Mouse (Mus musculus): ENCODE results near the gene Nkx6-1. TPM values are rescaled to one million over a fixed set of nuclear protein-coding genes. Genes with fewer than 3 reads are reported as not detected.

The Nkx6-1 gene
- polyA plus RNA-seq, 1 experiment from 2014 or later = 6.2 TPM

DNA sequence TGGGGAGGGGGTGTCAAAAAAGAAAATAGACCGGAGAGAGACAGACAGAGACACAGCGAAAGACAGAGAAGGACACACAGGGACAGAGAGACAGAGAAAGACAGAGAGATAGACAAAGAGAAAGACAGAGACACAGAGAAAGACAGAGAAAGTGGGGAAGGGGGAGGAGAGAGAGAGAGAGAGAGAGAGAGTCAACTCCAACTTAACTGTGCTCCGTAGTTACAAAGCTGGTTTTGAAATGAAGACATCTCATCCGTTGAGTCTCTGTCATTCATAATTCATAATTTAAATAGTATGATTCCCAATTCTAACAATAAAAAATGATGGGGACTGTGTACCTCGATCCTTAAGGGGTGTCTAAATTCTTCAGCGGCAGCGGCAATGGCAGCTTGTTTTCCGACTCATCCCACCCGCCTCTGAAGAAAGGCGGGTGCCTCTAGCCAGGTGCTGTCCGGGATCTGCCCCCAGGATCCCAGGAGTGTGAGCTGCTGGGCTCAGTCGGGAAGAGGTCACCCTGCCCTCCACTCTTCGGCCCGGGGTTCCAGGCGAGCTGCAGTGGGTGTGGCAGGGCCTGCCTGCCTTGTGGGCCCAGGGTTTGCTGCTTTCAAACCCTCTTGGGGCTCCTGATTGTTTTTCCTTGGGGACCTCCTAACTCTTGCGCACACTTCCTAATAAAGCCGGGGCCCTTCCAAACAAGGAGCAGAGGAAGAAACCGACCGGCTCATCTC, 2.6 kb upstream of the Nkx6-1 start:
- WGBS = 2% methylated on average over 19 of the region's 19 CpGs
- Histone ChIP-seq H3K4me3 (no peak overlapping the region), H3K9ac (no peak overlapping the region), H3K4me2 (no peak overlapping the region), H3K4me1 (replicated peaks) (peaks cover 19% of the 10 kb centered on the region), H3K27ac (replicated peaks) (no peak overlapping the region), H3K27me3 (peaks cover 52% of the 10 kb centered on the region), H3K36me3 (no peaks in the 10 kb centered on the region), H3K9me3 (no peaks in the 10 kb centered on the region)
- ATAC-seq (ENCODE audit: low FRiP score, low read depth) = no peak

DNA sequence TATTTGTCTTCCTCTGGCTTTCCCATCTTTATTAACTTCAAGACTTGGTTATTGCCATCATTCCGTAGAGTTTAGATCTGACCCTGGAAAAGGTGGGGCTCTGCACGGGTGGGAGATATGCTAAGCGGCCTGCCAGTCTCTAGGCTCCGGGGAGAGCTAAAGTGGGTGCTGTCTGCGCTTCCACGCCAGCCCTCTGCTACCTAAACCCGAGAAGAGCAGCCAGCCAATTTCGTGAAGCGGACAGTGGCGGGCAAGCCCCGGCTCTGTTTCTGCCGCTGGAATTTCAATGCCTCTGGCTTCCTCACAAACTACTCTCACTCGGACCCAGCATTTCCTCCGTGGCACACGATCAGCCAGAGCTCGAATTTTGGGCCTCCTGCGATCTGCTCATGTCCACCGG, 1.9 kb upstream of the Nkx6-1 start:
- Histone ChIP-seq H3K27me3 (peaks cover 57% of the 10 kb centered on the region), H3K4me1 (replicated peaks) (peaks cover 19% of the 10 kb centered on the region), H3K4me2 (no peak overlapping the region), H3K36me3 (no peaks in the 10 kb centered on the region), H3K4me3 (no peak overlapping the region), H3K9ac (no peak overlapping the region), H3K27ac (replicated peaks) (no peak overlapping the region), H3K9me3 (no peaks in the 10 kb centered on the region)
- WGBS = under 1% methylated on average over 18 of the region's 18 CpGs
- ATAC-seq (ENCODE audit: low FRiP score, low read depth) = no peak

DNA sequence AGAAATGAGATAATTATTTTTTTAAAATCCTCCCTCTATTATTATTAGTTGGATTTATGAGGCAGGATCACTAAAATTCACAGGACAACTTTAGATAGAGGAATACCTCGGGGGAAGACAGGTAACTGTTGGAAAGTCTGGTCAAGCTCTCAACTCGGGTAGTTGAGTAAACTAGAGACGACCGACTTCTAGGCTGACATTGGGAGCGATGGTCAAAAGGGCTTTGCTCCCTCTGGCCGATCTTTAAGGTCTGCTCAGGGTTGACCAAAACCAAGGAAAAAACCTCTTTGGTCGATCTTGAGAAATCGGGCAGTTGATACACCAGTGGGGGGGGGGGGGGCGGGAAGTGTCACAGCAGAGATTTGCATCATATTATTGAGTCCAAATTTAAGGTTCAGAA, 1.3 kb upstream of the Nkx6-1 start:
- no peak overlapping the region for H3K27ac ChIP-seq (replicated peaks)
- 4% methylated on average over 9 of the region's 9 CpGs for WGBS
- peaks cover 54% of the 10 kb centered on the region for H3K27me3 ChIP-seq
- ATAC-seq (ENCODE audit: low FRiP score, low read depth) = no peak
- no peaks in the 10 kb centered on the region for H3K36me3 ChIP-seq
- H3K9ac ChIP-seq = no peak overlapping the region
- H3K4me1 ChIP-seq (replicated peaks) = peaks cover 19% of the 10 kb centered on the region
- H3K9me3 ChIP-seq = no peaks in the 10 kb centered on the region
- H3K4me3 ChIP-seq = no peak overlapping the region
- no peak overlapping the region for H3K4me2 ChIP-seq

DNA sequence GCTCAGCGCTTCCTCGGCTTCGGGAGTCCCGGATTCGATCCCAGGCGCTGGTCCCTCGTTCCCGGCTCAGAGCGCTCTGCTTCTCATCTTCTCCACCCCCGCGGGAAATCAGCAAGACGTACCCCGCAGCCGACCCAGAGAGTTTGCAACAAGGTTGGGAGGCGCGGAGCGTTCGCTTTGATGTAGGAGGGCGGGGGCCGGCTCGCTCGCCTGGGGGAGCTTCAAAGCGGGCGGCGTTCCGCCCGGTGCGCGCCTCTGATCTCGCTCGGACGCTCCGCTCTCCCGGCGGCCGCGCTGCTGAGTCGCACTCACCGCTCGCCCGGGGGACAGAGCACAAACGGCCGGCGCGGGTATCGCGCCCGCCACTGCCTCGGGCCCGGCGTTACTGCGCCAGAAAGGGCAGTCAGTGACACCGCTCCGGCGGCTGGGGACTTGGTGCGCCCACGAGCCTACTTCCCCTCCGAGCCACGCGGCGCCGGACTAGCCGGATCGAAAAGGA, 324 bp downstream of the Nkx6-1 start:
- no peak for ATAC-seq (ENCODE audit: low FRiP score, low read depth)
- peak overlapping the region; percentile 52 for H3K4me2 ChIP-seq
- H3K27ac ChIP-seq (replicated peaks) = peak overlapping the region; percentile 67
- WGBS = under 1% methylated on average over 64 of the region's 64 CpGs
- H3K4me3 ChIP-seq = peak overlapping the region; percentile 38
- peak overlapping the region; percentile 28 for H3K9ac ChIP-seq
- H3K4me1 ChIP-seq (replicated peaks) = peaks cover 20% of the 10 kb centered on the region
- H3K36me3 ChIP-seq = no peaks in the 10 kb centered on the region
- H3K27me3 ChIP-seq = peaks cover 50% of the 10 kb centered on the region
- no peaks in the 10 kb centered on the region for H3K9me3 ChIP-seq

DNA sequence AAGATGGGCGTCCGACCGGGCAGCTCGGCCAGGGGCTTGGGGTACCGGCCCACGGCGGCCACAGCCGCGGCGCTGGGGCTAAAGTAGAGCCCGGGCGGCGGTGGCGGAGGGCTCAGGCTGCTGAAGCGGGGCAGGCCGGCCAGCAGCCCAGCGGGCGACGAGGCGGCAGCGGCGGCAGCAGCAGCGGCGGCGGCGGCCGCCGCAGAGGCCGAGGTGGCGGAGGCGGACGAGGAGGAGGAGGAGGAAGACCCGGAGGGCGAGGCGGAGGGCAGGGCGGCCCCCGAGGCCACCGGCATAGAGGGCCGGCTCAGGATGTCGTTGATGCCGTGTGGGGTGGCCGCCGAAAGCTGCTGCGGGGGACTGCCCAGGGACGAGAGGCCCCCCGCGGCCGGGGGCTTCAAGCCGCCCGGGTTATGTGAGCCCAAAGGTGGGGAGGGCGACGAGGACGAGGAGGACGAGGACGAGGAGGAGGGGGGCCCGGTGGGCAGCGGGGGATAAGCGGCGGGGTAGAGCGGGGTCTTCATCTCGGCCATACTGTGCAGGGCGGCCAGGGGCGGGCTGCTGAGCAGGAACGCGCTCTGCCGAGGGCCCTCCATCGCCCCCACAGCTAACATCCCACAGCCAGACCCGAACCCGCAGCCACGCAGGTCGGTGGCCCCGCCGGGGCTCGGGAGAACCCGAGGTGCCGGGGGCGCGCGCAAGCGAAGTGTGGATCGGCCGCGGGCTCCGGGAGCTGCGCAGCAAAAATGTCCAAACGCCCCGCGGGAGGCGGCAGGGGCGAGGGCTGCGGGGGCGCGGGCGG, 974 bp downstream of the Nkx6-1 start:
- Histone ChIP-seq H3K4me1 (replicated peaks) (peaks cover 23% of the 10 kb centered on the region), H3K4me3 (peak overlapping the region; percentile 38), H3K27me3 (peaks cover 52% of the 10 kb centered on the region), H3K9me3 (no peaks in the 10 kb centered on the region), H3K9ac (peak overlapping the region; percentile 28), H3K36me3 (no peaks in the 10 kb centered on the region), H3K27ac (replicated peaks) (peak overlapping the region; percentile 67), H3K4me2 (peak overlapping the region; percentile 52)
- ATAC-seq (ENCODE audit: low FRiP score, low read depth) = no peak
- WGBS = under 1% methylated on average over 75 of the region's 94 CpGs

DNA sequence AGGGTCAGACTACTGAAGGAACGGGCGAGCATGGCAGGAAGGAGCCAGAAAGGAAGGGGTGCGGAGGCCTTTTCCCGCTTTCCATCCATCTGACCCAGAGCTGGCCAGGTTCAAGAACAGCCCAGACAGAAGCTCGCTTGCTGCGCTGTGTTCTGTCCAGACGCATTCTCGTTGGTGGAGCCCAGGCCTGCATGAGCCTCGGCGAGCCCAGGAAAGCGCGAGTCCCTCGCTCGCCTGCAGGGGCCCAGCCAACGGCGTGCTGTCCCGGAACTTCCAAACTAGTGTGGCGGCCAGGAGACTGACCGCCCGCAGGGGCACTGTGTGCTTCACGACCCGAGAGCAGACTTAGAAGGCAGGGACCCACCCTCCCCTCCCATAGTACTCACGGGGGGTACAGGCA, 1.6 kb downstream of the Nkx6-1 start:
- peak overlapping the region; percentile 38 for H3K4me3 ChIP-seq
- peak overlapping the region; percentile 52 for H3K4me2 ChIP-seq
- peaks cover 23% of the 10 kb centered on the region for H3K4me1 ChIP-seq (replicated peaks)
- peaks cover 50% of the 10 kb centered on the region for H3K27me3 ChIP-seq
- no peaks in the 10 kb centered on the region for H3K9me3 ChIP-seq
- 0 out of 2 replicates have a peak overlapping the region, but pooled peaks have one; percentile 12 for H3K27ac ChIP-seq (replicated peaks)
- ATAC-seq (ENCODE audit: low FRiP score, low read depth) = 0 out of 2 replicates have a peak, but pooled peaks have one; percentile 4
- H3K9ac ChIP-seq = no peak overlapping the region; the same call in 1 of the 2 replicates
- WGBS = under 1% methylated on average over 23 of the region's 23 CpGs
- H3K36me3 ChIP-seq = no peaks in the 10 kb centered on the region

DNA sequence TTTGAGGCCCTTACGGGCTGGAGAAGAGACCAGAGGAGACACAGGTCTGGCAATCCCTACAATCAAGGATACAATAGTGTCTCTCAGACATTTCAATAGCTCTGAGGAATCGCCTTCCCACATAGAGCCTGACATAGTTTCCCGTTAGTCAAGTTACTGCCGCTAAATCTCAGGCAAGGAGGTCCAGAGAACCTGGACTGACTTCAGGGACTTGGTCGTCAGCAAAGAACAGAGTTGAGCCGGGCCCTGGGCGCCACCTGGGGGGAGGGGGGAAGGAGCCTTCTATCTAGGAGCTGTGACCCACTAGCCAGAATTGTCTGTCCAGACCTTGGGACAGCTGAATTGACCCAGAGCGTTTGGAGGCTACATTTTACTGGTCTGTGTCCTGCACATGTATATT, 2.3 kb downstream of the Nkx6-1 start:
- no peak overlapping the region for H3K27ac ChIP-seq (replicated peaks)
- H3K9ac ChIP-seq = 0 out of 2 replicates have a peak overlapping the region, but pooled peaks have one; percentile 4
- H3K4me1 ChIP-seq (replicated peaks) = peaks cover 23% of the 10 kb centered on the region
- no peaks in the 10 kb centered on the region for H3K9me3 ChIP-seq
- 2% methylated on average over 8 of the region's 8 CpGs for WGBS
- peaks cover 48% of the 10 kb centered on the region for H3K27me3 ChIP-seq
- H3K4me3 ChIP-seq = peak overlapping the region; percentile 38
- no peaks in the 10 kb centered on the region for H3K36me3 ChIP-seq
- H3K4me2 ChIP-seq = peak overlapping the region; percentile 52
- no peak for ATAC-seq (ENCODE audit: low FRiP score, low read depth)

DNA sequence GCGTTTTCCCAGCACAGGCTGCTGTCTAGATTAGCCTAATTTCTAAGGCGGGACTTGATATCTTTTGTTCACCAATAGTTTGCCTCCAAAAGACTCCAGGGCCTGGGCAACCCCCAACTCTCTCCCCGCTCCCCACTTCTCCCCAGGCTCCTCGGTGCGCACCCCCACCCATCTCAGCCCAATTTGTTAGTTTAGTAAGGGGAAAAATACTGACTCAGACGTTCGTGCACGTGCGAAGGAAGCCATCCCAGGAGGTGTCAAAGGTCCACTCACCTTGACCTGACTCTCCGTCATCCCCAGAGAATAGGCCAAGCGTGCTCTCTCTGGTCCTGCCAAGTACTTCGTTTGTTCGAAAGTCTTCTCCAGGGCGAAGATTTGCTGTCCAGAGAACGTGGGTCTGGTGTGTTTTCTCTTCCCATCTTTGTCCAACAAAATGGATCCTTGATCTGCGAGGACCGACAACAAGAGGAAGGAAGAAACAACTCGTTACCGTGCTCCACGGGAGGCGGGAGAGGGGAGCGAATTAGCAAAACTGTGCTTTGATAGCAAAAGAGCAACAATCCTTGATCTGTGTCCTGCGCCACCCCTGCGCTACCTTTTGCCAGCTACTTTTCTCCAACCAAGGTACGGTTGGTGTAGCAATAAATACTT, 3.1 kb downstream of the Nkx6-1 start:
- Histone ChIP-seq H3K9ac (no peak overlapping the region), H3K4me1 (replicated peaks) (peaks cover 23% of the 10 kb centered on the region), H3K27me3 (peaks cover 55% of the 10 kb centered on the region), H3K27ac (replicated peaks) (no peak overlapping the region), H3K36me3 (no peaks in the 10 kb centered on the region), H3K4me3 (peak overlapping the region; percentile 38), H3K4me2 (peak overlapping the region; percentile 52), H3K9me3 (no peaks in the 10 kb centered on the region)
- ATAC-seq (ENCODE audit: low FRiP score, low read depth) = no peak
- WGBS = 2% methylated on average over 25 of the region's 25 CpGs

DNA sequence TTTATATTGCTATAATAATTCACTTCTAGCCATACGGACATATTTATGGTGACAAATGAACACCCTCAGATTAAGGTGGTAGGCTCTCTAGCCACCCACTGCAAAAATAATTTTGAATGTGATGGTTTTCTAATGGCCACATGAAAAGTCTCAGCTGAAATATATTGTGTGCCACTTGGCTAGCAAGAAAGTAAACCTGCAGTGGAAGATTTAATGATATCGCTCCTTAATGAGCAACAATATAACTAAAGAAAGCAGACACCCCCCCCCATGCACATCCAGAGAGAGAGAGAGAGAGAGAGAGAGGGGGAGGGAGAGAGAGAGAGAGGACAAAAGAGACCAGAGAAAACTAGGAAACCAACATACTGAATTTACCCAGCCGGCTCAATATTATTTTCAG, 4.1 kb downstream of the Nkx6-1 start:
- no peak overlapping the region for H3K27ac ChIP-seq (replicated peaks)
- H3K4me3 ChIP-seq = no peak overlapping the region
- 0 out of 2 replicates have a peak overlapping the region, but pooled peaks have one; percentile 6 for H3K4me2 ChIP-seq
- peaks cover 23% of the 10 kb centered on the region for H3K4me1 ChIP-seq (replicated peaks)
- WGBS = 12% methylated on average over 3 of the region's 3 CpGs
- no peaks in the 10 kb centered on the region for H3K36me3 ChIP-seq
- peaks cover 64% of the 10 kb centered on the region for H3K27me3 ChIP-seq
- no peak overlapping the region for H3K9ac ChIP-seq
- H3K9me3 ChIP-seq = no peaks in the 10 kb centered on the region
- no peak for ATAC-seq (ENCODE audit: low FRiP score, low read depth)

DNA sequence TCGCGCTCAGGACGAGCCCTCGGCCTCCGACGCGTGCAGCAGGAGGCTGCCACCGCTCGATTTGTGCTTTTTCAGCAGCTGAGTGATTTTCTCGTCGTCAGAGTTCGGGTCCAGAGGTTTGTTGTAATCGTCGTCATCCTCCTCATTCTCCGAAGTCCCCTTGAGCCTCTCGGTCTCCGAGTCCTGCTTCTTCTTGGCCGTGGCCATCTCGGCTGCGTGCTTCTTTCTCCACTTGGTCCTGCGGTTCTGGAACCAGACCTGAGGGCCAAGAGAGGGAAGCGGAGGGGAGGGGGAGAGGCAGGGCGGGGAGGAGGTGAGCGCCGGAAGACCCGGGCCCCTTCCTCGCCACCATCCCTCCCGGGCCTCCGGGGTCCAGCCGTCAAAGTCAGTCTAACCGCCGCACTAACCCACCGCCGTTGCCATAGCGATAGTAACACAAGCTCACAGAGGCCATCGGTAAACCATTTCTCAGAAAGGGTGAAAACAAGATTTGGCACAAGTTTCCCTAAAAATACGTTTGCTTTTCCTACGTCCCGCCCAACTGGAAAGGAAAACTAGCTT, 5.3 kb downstream of the Nkx6-1 start:
- Histone ChIP-seq H3K27ac (replicated peaks) (no peak overlapping the region), H3K9me3 (no peaks in the 10 kb centered on the region), H3K4me3 (peak overlapping the region; percentile 19; the same call in 1 of the 2 replicates), H3K9ac (peak overlapping the region; percentile 14; the same call in 1 of the 2 replicates), H3K36me3 (no peaks in the 10 kb centered on the region), H3K4me2 (peak overlapping the region; percentile 42), H3K4me1 (replicated peaks) (peaks cover 18% of the 10 kb centered on the region), H3K27me3 (peaks cover 69% of the 10 kb centered on the region)
- 1% methylated on average over 38 of the region's 39 CpGs for WGBS
- no peak for ATAC-seq (ENCODE audit: low FRiP score, low read depth)

DNA sequence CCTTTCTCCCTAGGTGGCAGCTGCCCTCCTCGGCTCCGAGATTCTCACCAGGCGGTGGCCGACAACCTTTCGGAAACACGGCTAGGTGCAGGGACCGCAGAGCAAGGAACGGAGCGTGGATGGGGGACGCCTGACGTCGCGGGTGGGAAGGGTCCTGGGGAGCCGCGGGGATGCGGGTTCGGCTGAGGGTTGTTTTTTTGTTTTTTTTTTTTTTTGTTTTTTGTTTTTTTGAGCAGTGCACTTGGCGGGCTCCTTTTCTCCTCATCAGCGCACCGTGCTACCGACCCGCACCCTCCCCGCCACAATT, 5.9 kb downstream of the Nkx6-1 start:
- no peak for ATAC-seq (ENCODE audit: low FRiP score, low read depth)
- Histone ChIP-seq H3K36me3 (no peaks in the 10 kb centered on the region), H3K9me3 (no peaks in the 10 kb centered on the region), H3K4me2 (peak overlapping the region; percentile 42), H3K9ac (peak overlapping the region; percentile 14; the same call in 1 of the 2 replicates), H3K27me3 (peaks cover 75% of the 10 kb centered on the region), H3K27ac (replicated peaks) (no peak overlapping the region), H3K4me3 (peak overlapping the region; percentile 19; the same call in 1 of the 2 replicates), H3K4me1 (replicated peaks) (peaks cover 13% of the 10 kb centered on the region)
- 5% methylated on average over 23 of the region's 23 CpGs for WGBS

Measured in hindbrain, embryonic 15.5 days (tissue).